Mouse (Mus musculus): Measurements from ENCODE around the gene Tle3. TPM values are rescaled to one million over a fixed set of nuclear protein-coding genes. Genes with fewer than 3 reads are reported as not detected.

Gene Tle3
- polyA plus RNA-seq, 1 experiment from 2014 or later = 55.7 TPM

DNA sequence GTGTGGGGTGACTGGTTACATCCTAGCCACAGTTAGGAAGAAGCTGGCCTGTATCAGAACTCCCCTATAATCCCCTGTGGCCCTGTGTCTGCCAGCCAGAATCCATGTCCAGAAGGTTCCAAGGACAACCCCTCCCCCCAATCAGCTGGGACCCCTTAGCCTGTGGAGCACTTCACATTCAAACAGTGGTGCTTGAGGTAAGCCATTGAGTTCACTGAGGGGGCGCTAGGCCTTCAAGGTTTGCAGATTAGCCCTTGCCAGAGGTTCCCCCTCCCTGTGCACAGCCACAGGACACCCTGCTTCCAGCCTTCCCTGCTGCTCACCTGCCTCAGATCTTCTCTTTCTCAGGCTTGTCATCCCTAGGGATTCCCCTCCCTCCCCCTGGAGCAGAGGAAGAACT, 34.2 kb downstream of the Tle3 start:
- WGBS = 94% methylated on average over 1 of the region's 1 CpGs
- H3K4me1 ChIP-seq = peaks cover 34% of the 10 kb centered on the region
- no peak overlapping the region for H3K27ac ChIP-seq
- H3K4me3 ChIP-seq = no peak overlapping the region
- no peaks in the 10 kb centered on the region for H3K27me3 ChIP-seq (ENCODE audit: low read depth, poor library complexity, severe bottlenecking)
- H3K36me3 ChIP-seq = peaks cover 100% of the 10 kb centered on the region
- DNase-seq (ENCODE audit: low spot score) = no peak
- H3K9me3 ChIP-seq (replicated peaks) = no peaks in the 10 kb centered on the region

DNA sequence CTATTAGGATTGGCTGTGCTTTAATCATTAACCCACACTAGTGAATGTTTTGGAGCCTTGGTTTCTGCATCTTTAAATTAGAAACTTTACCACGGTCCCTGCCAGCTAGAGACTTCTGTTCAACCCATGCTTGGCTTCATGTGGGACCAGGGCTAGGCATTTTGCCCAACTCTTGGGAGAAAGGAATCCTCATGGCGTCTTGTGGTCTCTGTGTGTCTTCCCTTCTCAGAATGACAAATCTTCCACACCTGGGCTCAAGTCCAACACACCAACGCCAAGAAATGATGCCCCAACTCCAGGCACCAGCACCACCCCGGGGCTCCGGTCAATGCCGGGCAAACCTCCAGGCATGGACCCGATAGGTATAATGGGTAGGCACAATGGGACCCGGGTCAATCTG, 36.9 kb downstream of the Tle3 start:
- Histone ChIP-seq H3K36me3 (peaks cover 100% of the 10 kb centered on the region), H3K4me1 (peaks cover 20% of the 10 kb centered on the region), H3K4me3 (no peak overlapping the region), H3K9me3 (replicated peaks) (no peaks in the 10 kb centered on the region), H3K27me3 (ENCODE audit: low read depth, poor library complexity, severe bottlenecking) (no peaks in the 10 kb centered on the region), H3K27ac (no peak overlapping the region)
- WGBS = 93% methylated on average over 8 of the region's 8 CpGs
- no peak for DNase-seq (ENCODE audit: low spot score)

DNA sequence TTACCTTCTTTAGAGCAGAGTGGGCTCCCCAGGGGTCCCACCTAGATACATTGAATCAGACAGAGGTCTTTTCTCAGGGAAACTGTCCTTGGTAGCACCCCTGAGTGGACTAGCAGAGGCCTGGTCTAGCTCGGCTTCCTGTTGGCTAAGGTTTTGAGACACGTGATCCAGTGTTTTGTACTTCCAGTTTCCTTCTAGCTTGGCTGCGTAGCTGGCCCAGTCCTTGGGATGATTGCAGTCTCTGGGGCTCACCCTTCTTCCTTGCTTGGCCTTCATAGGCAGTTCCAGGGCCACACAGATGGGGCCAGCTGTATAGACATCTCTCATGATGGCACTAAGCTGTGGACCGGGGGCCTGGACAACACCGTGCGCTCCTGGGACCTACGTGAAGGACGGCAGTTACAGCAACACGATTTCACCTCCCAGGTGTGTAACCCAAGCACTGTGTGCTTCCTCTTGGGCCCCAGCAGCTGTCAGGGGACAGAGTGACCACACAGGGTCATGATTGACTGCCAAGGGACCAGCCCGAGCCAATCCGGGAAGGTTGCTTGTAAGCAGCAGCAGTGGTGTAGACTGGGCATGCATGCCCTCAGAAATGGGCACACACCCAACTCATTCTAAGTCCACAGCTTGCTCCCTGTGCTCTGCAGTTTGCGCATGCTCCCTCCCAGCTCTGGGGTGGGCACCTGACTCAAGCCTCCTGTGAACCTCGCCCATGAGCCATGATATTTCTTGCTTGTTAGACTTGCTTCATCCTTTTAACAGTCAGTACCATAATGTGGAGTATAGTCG, 41.7 kb downstream of the Tle3 start:
- Histone ChIP-seq H3K36me3 (peaks cover 100% of the 10 kb centered on the region), H3K4me1 (no peaks in the 10 kb centered on the region), H3K9me3 (replicated peaks) (no peaks in the 10 kb centered on the region), H3K27me3 (ENCODE audit: low read depth, poor library complexity, severe bottlenecking) (no peaks in the 10 kb centered on the region), H3K4me3 (no peak overlapping the region), H3K27ac (no peak overlapping the region)
- WGBS = 93% methylated on average over 14 of the region's 14 CpGs
- DNase-seq (ENCODE audit: low spot score) = no peak

DNA sequence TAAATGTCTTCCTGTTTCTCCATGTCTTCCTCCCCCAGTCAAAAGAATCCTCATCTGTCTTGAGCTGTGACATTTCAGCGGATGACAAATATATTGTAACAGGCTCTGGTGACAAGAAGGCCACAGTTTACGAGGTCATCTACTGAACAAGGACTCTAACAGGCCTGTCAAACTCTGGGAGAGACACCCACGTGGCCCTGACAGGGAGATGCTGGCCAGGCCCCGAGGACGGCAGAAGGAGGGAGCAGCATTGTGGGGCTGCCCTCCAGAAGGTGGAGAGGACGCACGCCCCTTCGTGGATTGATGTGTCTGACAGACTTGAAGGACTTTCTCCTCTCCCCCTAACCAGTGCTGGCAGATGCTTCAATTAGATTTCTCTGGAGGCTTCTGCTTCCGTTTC, 44.4 kb downstream of the Tle3 start:
- no peak overlapping the region for H3K4me3 ChIP-seq
- H3K9me3 ChIP-seq (replicated peaks) = no peaks in the 10 kb centered on the region
- DNase-seq (ENCODE audit: low spot score) = no peak
- H3K4me1 ChIP-seq = no peaks in the 10 kb centered on the region
- 51% methylated on average over 9 of the region's 9 CpGs for WGBS
- peaks cover 83% of the 10 kb centered on the region for H3K36me3 ChIP-seq
- no peaks in the 10 kb centered on the region for H3K27me3 ChIP-seq (ENCODE audit: low read depth, poor library complexity, severe bottlenecking)
- no peak overlapping the region for H3K27ac ChIP-seq

DNA sequence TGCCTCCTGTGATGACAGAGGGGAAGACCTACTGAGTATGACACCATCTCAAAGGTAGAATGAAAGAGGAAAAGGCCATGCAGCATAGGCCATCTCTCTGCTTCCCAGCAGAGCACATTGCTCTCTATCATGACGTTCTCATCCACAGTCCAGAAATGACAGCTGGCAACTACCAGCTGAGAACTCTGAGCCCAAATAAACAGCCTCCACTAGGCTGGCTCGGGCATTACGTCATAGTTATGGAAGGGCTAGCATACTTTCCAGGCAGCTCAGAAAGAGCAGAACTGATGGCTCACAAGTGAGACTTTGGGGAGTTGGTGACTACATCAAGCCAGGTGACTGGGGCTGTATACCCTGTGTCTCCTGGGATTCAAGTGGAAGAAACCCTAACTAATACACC, 49.5 kb downstream of the Tle3 start:
- WGBS = 91% methylated on average over 3 of the region's 3 CpGs
- Histone ChIP-seq H3K4me1 (no peaks in the 10 kb centered on the region), H3K36me3 (peaks cover 32% of the 10 kb centered on the region), H3K27me3 (ENCODE audit: low read depth, poor library complexity, severe bottlenecking) (peaks cover 3% of the 10 kb centered on the region; the same call in 1 of the 2 replicates), H3K27ac (no peak overlapping the region), H3K9me3 (replicated peaks) (no peaks in the 10 kb centered on the region), H3K4me3 (no peak overlapping the region)
- no peak for DNase-seq (ENCODE audit: low spot score)

DNA sequence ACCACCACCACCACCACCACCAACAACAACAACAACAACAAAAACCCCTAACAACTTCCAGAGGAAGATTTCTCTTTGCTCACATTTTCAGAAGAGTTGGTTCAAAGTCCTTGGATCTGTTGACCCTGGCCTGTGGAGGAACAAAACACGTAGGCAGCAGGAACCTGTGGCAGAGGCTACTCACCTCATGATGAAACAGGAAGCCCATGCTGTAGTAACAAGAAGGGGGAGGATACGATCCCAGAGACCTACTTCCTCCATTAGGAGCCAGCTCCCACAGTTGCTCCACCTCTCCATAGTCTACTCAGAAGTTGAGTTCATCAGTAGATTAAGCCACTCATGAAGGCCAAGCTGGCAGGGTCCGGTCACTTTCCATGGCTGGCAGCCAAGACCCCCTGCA, 52.1 kb downstream of the Tle3 start:
- Histone ChIP-seq H3K4me3 (no peak overlapping the region), H3K9me3 (replicated peaks) (no peaks in the 10 kb centered on the region), H3K27me3 (ENCODE audit: low read depth, poor library complexity, severe bottlenecking) (peaks cover 8% of the 10 kb centered on the region; the same call in 1 of the 2 replicates), H3K36me3 (peaks cover 6% of the 10 kb centered on the region), H3K27ac (no peak overlapping the region), H3K4me1 (no peaks in the 10 kb centered on the region)
- DNase-seq (ENCODE audit: low spot score) = no peak
- 91% methylated on average over 3 of the region's 3 CpGs for WGBS

DNA sequence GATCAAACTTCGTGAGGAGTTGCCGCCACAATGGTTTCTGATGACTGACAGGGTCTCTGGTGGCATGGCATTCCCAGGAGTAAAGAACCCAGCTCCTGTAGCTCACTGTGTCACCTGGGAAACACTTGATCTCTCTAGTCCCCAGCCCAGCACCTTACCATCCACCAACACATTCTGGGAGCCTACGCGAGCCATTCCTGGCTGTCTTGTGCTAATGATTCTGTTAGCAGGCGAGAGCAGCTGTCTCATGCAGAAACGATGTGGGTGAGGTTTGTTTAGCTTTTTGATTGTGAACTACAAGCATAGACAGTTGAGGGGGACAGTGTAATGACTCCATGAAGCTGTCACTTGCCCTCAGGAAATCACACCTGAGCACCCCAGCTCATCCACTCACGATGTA, 54.3 kb downstream of the Tle3 start:
- no peaks in the 10 kb centered on the region for H3K36me3 ChIP-seq
- H3K9me3 ChIP-seq (replicated peaks) = no peaks in the 10 kb centered on the region
- WGBS = 75% methylated on average over 7 of the region's 7 CpGs
- DNase-seq (ENCODE audit: low spot score) = no peak
- no peaks in the 10 kb centered on the region for H3K4me1 ChIP-seq
- H3K27me3 ChIP-seq (ENCODE audit: low read depth, poor library complexity, severe bottlenecking) = peaks cover 14% of the 10 kb centered on the region; the same call in 1 of the 2 replicates
- H3K27ac ChIP-seq = no peak overlapping the region
- no peak overlapping the region for H3K4me3 ChIP-seq

DNA sequence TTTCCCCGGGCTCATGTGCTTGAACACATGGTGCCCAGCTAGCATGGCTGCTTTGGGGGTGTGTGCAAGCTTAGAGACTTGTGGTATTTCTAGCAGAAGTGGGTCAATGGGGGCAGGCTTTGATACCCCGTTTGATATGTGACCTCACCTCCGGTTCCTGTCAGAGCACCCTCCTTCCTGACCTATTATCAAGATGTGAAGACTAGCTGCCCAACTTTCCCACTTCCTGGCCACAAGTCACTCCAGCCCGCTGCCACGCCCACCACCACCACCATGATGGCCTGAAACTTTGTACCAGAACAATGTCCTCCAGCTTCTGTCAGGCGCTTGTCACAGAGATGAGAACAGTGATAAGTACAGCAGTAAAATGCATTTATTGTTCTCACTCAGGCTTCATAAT, 54.9 kb downstream of the Tle3 start:
- Histone ChIP-seq H3K9me3 (replicated peaks) (no peaks in the 10 kb centered on the region), H3K27ac (no peak overlapping the region), H3K27me3 (ENCODE audit: low read depth, poor library complexity, severe bottlenecking) (peaks cover 18% of the 10 kb centered on the region; the same call in 1 of the 2 replicates), H3K36me3 (no peaks in the 10 kb centered on the region), H3K4me1 (no peaks in the 10 kb centered on the region), H3K4me3 (no peak overlapping the region)
- 88% methylated on average over 6 of the region's 6 CpGs for WGBS
- DNase-seq (ENCODE audit: low spot score) = no peak

DNA sequence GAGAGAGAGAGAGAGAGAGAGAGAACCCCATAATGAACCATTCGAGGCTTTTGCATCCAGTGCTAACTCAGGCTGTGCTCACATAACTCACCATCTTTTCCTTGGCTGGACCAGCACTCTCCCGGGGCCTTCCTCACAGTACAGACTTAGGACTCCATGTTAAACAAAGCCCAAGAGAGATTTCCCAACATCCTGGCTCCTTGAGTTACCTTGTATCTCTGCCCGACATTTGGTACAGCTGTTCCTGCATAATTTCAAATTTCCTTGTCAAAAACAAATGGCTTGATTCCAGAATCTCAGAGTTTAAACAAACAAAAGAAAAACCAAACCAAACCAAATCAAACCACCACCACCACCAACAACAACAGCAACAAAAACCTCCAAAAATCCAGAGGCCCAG, 55.7 kb downstream of the Tle3 start:
- H3K27ac ChIP-seq = no peak overlapping the region
- DNase-seq (ENCODE audit: low spot score) = no peak
- WGBS = 84% methylated on average over 3 of the region's 3 CpGs
- no peaks in the 10 kb centered on the region for H3K9me3 ChIP-seq (replicated peaks)
- H3K4me1 ChIP-seq = no peaks in the 10 kb centered on the region
- no peak overlapping the region for H3K4me3 ChIP-seq
- no peaks in the 10 kb centered on the region for H3K36me3 ChIP-seq
- H3K27me3 ChIP-seq (ENCODE audit: low read depth, poor library complexity, severe bottlenecking) = peaks cover 27% of the 10 kb centered on the region

DNA sequence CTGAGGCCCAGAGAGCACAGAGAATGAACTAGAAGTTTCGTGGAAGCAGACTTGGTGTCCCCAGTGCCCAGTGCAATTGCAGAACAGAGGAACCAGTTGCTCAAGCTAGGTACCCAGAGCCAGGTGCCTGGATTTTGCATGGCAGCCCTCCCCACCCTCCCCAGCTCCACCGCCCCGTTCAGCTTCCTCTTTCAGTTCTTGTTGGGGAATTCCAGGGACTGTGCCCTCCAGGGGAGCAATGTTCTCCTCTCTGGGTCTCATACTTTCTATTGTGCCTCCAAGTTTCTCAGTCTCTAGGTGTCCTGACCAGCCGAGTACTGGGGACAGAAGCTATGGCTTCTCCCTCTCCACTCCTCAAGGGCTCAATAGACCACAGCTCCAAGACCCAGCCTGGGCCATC, 59.7 kb downstream of the Tle3 start:
- no peak for DNase-seq (ENCODE audit: low spot score)
- Histone ChIP-seq H3K36me3 (no peaks in the 10 kb centered on the region), H3K4me1 (peaks cover 16% of the 10 kb centered on the region), H3K27ac (no peak overlapping the region), H3K9me3 (replicated peaks) (no peaks in the 10 kb centered on the region), H3K4me3 (no peak overlapping the region), H3K27me3 (ENCODE audit: low read depth, poor library complexity, severe bottlenecking) (peaks cover 49% of the 10 kb centered on the region)
- WGBS = 87% methylated on average over 4 of the region's 4 CpGs

DNA sequence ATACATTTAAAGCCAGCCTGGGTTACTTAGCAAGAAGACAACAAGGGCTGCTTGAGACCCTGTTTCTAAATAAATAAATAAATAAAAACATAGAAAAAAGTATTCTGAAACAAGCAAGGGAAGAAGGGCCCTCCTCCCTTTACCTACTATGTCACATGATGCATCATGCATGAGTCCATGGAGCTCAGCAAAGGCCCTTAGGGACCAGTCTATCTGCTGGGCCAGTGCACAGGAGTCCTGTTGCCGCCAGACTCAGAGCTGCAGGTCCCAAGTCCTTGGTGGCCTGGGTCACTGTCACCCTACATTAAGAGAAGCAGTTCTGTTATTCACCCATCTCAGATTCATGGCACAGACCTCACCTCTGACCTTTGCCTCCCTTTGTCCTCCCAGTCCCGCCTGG, 61.0 kb downstream of the Tle3 start:
- H3K27ac ChIP-seq = no peak overlapping the region
- DNase-seq (ENCODE audit: low spot score) = no peak
- peaks cover 16% of the 10 kb centered on the region for H3K4me1 ChIP-seq
- H3K27me3 ChIP-seq (ENCODE audit: low read depth, poor library complexity, severe bottlenecking) = peaks cover 60% of the 10 kb centered on the region
- no peaks in the 10 kb centered on the region for H3K36me3 ChIP-seq
- no peak overlapping the region for H3K4me3 ChIP-seq
- no peaks in the 10 kb centered on the region for H3K9me3 ChIP-seq (replicated peaks)
- 73% methylated on average over 2 of the region's 2 CpGs for WGBS

DNA sequence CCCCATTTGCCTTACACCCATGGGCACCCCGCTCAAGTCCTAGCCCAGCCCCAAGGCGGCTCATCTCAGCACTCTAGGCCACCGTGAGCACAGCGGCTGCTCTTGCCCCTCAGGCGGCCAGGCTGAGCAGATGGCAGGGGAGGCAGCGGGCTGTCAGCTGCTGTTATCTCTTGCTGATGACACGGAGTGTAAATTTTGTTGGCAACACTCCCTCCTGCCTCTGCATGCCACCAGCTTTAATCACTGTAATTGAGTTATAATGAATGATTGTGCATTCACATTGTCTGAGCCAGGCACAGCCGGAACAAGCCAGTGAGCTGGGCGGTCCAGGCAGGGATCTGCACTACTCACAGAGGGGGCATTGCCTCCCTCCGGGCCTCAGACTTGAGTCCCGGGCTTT, 61.9 kb downstream of the Tle3 start:
- no peaks in the 10 kb centered on the region for H3K9me3 ChIP-seq (replicated peaks)
- no peak overlapping the region for H3K4me3 ChIP-seq
- peaks cover 69% of the 10 kb centered on the region for H3K27me3 ChIP-seq (ENCODE audit: low read depth, poor library complexity, severe bottlenecking)
- H3K36me3 ChIP-seq = no peaks in the 10 kb centered on the region
- peaks cover 16% of the 10 kb centered on the region for H3K4me1 ChIP-seq
- 39% methylated on average over 11 of the region's 11 CpGs for whole genome bisulfite sequencing
- no peak for DNase-seq (ENCODE audit: low spot score)
- no peak overlapping the region for H3K27ac ChIP-seq

DNA sequence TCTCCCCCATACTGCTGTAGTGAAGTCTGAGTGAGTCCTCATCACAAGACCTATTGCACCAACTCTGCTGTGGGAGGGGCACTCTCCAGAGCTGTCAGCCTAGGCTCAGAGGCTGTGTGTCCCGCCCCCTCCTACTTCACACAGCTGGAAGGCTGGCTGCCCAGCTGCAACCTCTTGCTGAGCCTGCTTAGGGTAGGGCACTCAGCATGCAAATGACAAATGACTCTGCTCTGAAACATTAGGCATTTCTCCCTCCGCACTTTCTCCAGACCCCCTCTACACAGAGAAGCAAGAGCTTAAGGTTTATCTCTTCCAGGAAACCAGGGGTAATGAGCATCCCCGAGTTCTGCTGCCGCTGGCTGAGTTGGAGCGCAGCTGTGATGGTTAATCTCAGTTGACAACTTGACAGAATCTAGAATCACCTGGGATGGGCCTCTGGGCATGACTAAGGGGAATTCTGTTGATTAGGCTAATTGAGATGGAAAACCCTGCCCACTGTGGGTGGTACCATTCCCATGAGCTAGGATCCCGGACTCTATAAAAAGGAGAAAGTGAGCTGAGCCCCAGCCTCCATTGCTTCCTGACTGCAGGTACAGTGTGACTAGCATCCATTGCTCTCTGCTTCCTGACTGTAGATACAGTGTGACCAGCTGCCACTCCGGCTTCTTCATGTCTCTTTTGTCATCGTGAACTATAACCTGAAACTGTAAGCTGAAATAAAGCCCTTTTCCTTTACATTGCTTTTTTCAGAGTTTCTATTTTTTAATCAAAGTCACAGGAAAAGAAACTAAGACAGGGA, 63.2 kb downstream of the Tle3 start:
- WGBS = 26% methylated on average over 8 of the region's 8 CpGs

More for the DNA sequence above, 63.2 kb downstream of the Tle3 start:
- no peaks in the 10 kb centered on the region for H3K9me3 ChIP-seq (replicated peaks)
- H3K4me3 ChIP-seq = no peak overlapping the region
- DNase-seq (ENCODE audit: low spot score) = peak; percentile 51
- H3K36me3 ChIP-seq = no peaks in the 10 kb centered on the region
- H3K27me3 ChIP-seq (ENCODE audit: low read depth, poor library complexity, severe bottlenecking) = peaks cover 77% of the 10 kb centered on the region
- peaks cover 16% of the 10 kb centered on the region for H3K4me1 ChIP-seq
- no peak overlapping the region for H3K27ac ChIP-seq

All from limb, embryonic 10.5 days (tissue).